Mouse (Mus musculus): ENCODE measurements around the gene Col24a1.

GRCm38 (mm10) chr3:145386434-145386833 lies 94.2 kb downstream of the Col24a1 start:
- TF ChIP-seq CTCF (IDR thresholded peaks at IDR 0.05; ENCODE audit: low read depth), result no peak
- TF ChIP-seq EP300 (IDR thresholded peaks at IDR 0.05; ENCODE audit: low read depth), result no peak
